Mouse (Mus musculus) kidney, postnatal 10 days (tissue): ENCODE data around the gene 2010111I01Rik.
A peak's percentile ranks its signal among the peaks of the same experiment; 100 is the strongest.
"Not testable (repeated sequence)": the region's sequence is repeated elsewhere in the genome, so short reads cannot be mapped to it uniquely, and the experiment has no call there.

ENCODE experiments used
- DNase-seq: peaks from one replicate; pipeline ENCODE4 v3.0.0; 2021; ENCODE audit warnings: mixed read lengths

Gene 2010111I01Rik

GRCm38 (mm10) chr13:63323286-63324075 lies 358.8 kb downstream of the 2010111I01Rik start:
- DNase-seq = peak; percentile 39

- DNase-seq = peak; percentile 40
These were observed 359.6 kb downstream of the 2010111I01Rik start for GRCm38 (mm10) chr13:63324311-63324710.

DNA sequence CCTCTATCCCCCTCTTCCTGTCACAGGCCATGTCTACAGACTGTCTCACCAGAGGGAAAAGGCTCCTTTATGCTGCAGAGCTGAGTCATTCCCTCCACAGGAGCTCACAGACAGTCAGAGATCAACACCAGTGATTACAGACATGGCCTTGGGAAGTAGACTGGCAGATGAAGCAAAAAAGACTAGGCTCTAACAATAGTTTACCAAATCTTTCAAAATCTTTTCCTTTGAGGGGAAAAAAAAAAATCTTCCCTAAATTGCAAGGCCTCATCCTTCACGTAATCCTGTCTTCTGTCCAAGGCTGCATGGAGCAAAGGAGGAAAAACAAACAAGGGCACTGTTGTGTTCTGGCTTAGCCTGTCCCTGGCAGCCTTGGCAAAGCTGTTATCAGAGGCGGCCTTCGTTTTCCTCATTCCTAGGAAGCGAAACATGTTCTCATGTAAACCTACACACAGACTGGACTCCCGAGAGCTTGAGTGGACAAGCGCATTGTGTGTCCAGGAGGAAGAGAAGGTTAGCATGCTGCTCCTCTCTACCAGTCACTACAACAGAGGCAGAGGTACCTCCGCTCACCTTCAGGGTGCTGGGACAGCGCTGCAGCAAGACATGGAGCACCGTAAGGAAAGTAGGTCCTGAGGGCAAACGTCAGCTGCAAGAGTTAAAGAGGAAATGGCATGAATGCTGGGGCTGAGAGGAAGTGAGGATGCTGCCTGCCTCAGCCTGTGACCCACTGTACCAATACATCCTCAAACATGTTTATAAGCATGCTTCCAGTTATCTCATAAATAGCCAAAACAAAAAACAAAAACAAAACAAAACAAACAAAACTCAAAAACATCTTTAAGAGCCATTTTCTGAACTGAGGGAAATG lies 360.5 kb downstream of the 2010111I01Rik start:
- peak; percentile 10 for DNase-seq

GRCm38 (mm10) chr13:63326015-63326414 lies 361.3 kb downstream of the 2010111I01Rik start:
- DNase-seq = no peak

DNA sequence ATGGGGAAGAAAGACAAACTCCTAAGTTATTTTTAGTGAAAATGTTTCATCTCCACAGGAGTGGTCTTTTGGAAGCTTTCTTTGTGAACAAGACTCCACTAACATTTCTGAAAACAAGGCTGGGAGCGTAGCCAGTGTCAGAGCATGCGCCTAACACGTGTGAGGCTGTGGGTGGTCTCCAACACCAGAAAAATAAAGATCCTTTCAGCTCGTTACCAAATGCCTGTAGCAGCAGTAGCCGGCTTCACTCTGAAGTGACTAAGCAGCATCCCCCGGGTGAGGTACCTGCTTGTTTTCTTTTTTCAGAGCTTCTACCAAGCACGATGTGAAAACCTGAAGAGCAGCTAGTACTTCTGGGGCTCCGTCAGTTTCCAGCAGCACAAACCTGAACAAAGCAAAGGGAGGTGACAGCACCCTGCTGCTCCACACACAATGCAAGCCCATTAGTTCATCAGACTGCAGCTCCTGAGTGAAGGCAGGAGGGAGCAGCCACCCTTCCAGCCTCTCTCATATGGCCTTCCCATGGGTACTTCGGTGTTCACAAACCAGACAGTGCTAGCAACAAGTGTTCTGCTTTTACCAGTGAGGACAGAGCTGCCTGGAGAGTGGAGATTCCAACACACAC lies 365.7 kb downstream of the 2010111I01Rik start:
- peak; percentile 66 for DNase-seq

DNA sequence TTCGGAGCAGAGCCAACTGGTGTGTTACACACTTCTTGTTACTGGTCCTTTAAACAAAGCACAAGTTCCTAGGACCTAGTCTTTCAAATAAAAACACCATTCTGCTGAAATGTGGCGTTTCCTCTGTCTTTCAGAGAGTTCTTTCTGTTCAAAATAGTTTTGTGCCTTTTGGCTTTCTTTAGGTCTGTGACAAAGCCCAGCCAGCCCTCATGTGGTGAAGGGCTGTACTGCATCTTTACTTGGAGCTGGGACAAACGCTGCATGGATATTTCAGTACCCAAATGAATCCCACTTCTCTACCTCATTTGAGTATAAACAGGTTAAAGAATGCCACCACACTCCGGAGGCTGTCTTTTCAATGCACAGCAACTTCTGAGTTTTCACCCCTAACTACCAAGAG lies 366.7 kb downstream of the 2010111I01Rik start:
- peak; percentile 90 for DNase-seq

DNA sequence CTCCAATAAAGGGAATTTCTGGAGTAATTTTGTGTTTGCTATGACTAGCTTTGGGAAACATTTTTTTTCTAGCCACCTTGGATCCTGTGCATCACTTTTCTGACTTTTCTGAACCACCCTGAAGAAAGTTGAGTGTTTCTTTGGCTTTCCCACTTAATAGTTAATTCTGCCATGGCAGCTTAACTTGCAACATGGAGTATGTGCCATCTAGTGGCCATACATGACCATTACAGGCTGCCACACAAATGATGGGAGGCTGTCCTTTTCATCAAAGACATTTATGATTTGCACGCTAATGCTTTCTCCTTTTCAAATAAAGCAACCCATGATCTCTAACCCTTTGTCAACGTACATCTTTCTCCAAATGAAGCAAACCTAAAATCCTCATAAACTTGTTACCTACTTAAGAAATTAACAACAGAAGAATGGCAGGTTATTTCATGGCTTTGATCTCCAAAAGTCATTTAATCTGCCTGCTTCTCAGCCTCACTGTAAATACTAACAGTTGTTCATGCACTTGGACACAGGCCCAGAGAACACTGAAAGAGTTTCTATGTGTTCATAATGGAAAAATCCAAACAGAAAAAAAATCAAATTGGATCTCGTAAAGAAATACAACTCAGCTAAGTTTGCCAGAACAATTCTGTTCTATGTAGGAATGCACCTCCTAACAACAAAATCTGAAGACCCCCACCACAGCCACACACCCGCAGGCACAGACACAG lies 368.0 kb downstream of the 2010111I01Rik start:
- DNase-seq = peak; percentile 81

GRCm38 (mm10) chr13:63335421-63336134 lies 370.9 kb downstream of the 2010111I01Rik start:
- peak; percentile 53 for DNase-seq

- no peak for DNase-seq
These were observed 371.6 kb downstream of the 2010111I01Rik start for GRCm38 (mm10) chr13:63336335-63336734.

DNA sequence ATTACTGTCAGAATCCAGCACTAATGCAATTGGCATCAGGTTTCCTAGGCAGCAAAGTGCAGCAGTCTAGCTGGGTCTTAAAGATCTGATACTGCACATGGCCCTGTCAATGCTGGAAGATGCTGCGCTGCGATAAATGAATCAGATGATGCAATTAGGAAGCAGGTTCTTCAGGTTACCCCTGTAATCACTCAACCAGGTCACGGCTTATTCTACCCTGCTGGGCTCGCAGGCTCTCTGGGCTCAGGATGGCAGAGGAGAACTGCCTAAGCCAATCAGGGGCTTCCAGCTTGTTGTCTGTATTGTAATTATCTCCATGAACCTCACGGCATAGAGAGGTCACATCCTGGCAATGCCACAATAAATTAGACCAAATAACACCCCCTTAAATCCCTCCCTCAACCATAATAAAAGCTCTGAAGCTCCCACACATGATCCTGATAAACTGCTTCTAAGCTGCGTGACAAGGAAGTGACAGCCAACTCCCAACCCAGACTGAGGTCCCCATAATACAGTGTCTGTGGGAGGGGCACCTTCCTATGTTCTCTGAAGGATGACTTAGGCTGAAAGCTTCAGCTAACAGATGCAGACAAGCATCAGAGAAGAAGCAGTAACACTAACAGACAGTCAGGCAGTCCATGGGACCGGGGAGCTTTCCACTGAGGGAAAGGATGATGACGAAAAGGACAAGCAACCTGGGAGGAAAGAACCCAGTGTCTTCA lies 372.7 kb downstream of the 2010111I01Rik start:
- no peak for DNase-seq

DNA sequence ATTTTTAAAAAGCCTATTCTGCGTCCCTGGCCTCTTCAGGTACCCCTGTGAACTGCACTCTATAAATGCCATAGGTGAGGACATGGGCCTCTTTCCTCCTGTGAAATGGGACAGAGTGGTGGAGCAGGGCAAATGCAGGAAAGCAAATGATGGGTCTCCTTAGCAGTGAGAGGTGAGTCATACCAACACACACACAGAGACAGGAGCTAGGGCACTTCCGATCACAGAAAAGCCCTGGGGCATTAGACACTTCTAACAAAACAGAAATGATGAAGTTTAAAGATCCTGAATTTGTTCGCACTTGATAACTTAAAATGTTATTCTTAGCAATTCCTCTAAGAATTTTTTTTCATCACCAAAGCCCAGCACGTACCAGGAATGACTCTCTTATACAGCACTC lies 375.3 kb downstream of the 2010111I01Rik start:
- no peak for DNase-seq

DNA sequence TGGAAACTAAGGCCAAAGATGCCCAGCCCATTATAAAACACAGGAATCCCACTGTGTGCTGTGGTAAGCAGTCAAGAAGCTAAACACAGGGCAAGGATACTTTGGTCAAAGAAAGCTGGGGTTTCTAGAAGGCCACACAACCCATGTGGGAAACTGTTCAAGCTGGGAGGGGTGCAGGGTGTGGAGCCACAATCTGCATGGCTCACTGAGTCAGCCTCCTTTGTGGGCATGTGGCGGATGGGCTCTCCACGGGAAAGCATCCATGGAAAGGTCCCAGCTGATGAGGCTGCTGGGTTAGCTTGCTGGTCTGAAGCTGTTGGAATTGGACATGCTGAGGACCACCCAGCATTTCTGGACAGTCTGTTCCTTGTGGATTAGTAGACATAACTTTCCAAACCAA lies 378.1 kb downstream of the 2010111I01Rik start:
- DNase-seq = no peak

DNA sequence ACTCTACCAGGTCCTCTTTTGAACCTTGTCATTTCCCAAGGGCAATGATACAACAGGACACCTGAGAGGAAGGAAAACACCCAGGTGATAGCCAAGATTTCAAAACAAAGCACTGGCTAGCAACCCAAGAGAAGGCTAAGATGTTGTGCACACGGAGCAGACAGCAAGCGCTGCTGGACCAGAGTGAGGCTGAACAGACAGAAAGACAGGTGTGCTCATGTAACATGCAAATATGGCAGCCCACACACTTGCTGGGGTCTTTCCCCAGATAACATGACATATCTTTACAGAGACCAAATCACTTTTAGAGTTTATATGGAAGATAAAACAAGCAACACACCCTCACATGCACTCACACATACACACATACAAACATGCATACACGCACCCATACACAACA lies 379.8 kb downstream of the 2010111I01Rik start:
- DNase-seq = no peak

GRCm38 (mm10) chr13:63345476-63346225 lies 381.0 kb downstream of the 2010111I01Rik start:
- DNase-seq = peak; percentile 40

GRCm38 (mm10) chr13:63347639-63348038 lies 382.9 kb downstream of the 2010111I01Rik start:
- no peak for DNase-seq

- DNase-seq = no peak
These were observed 385.4 kb downstream of the 2010111I01Rik start for GRCm38 (mm10) chr13:63350076-63350475.

DNA sequence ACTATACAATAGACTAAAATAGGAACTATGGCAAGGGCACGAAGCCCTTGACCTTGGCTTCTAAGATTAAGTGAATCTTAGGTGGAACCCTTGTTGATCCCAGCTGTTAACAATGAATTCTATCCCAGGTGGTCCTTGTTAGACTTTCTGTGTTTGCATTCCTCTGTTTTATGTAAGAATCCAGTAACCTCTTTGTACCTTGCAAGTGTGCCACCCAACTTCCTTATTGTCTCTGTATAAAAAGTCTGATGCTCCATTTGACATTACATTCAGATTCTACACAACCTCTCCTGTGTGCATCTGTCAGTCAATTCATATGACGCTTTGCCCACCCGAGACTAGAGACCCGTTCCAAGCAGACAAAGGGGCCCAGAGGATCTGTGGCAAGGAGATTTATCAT lies 388.6 kb downstream of the 2010111I01Rik start:
- not testable (repeated sequence) for DNase-seq

GRCm38 (mm10) chr13:63356101-63356500 lies 391.4 kb downstream of the 2010111I01Rik start:
- no peak for DNase-seq

DNA sequence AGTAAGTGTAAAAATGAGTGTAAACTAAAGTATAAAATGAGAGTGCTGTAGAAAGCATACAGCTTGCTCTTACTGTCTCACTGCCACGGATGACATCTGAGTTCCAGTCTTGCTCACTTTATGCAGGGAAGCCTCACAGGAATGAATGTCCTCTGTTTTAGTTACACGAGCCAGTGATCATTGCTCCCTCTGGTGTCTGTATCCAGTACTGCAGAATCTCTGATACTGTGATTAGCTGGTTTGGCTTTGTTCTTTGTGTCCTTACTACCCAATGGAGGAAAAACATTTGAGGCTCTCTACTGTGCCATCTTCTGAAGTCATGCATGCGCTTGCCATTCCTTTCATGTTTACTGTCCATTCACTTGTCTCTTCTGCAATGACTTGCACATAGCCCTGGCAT lies 391.9 kb downstream of the 2010111I01Rik start:
- DNase-seq = peak; percentile 81

GRCm38 (mm10) chr13:63359393-63359792 lies 394.7 kb downstream of the 2010111I01Rik start:
- no peak for DNase-seq
